Mouse (Mus musculus) ovary, postnatal 10 days (tissue): ENCODE measurements around the gene Fntb.

Source experiments
- DNase-seq: peaks from one replicate; pipeline ENCODE4 v3.0.0; 2022; ENCODE audit warnings: low spot score

The Fntb gene

GRCm38 (mm10) chr12:76889404-76890184 lies 124.2 kb downstream of the Fntb start:
- no peak for DNase-seq

DNA sequence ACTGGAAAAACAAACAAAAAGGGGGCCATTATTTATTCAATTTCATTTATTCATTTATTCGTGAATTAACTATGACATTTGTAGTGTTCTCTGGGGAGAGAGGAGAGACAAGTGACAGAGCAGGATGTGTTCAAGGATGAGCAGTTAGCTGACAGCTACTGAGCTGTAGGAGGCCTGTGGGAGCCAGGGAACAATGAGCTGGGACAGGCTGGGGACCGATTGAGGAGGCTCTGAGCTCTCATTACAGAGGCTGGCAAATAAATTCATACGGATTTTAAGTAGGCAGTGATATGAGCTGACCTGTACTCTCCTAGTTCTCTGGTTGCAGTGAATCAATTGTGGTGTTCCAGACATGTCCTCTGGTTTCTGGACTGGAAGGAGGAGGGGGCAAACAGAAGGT lies 125.8 kb downstream of the Fntb start:
- DNase-seq: no peak

DNA sequence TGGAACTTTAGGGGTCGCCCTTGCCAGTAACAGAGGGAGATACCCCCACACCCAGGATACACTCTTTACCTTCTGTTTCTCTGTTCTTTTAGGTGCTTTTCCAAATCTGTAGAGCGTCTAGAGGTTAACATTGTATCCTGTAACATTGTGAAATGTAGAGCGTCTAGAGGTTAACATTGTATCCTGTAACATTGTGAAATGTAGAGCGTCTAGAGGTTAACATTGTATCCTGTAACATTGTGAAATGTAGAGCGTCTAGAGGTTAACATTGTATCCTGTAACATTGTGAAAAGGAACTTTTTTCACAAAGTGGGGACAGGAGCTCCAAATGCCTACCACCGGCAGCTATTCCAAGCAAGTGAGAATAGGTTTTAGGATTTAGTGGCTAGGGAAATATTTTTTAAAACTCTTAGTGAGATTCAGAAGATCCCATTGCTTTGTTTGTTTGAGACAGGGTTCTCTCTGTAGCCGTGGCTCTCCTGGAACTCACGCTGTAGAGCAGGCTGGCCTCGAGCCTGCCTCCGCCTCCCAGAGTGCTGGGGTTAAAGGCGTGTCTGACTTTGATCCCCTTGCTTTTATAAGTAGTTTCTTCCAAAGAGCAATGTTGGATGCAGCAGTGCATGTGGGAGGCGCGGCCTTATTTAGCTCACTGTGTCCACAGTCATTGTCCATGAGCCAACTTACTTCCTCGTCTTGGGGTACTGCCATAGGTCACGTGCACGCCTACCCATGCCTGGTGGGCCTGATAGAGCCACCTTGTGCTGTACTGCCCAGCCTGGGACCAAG lies 127.7 kb downstream of the Fntb start:
- DNase-seq: no peak

- DNase-seq: no peak
Observed at GRCm38 (mm10) chr12:76894792-76895559, 129.6 kb downstream of the Fntb start.

- no peak for DNase-seq
Observed at GRCm38 (mm10) chr12:76895777-76896176, 130.4 kb downstream of the Fntb start.

- DNase-seq: no peak
Observed at GRCm38 (mm10) chr12:76896566-76896965, 131.2 kb downstream of the Fntb start.

- DNase-seq: no peak
Observed at GRCm38 (mm10) chr12:76897006-76897405, 131.6 kb downstream of the Fntb start.

GRCm38 (mm10) chr12:76898141-76898540 lies 132.8 kb downstream of the Fntb start:
- no peak for DNase-seq

DNA sequence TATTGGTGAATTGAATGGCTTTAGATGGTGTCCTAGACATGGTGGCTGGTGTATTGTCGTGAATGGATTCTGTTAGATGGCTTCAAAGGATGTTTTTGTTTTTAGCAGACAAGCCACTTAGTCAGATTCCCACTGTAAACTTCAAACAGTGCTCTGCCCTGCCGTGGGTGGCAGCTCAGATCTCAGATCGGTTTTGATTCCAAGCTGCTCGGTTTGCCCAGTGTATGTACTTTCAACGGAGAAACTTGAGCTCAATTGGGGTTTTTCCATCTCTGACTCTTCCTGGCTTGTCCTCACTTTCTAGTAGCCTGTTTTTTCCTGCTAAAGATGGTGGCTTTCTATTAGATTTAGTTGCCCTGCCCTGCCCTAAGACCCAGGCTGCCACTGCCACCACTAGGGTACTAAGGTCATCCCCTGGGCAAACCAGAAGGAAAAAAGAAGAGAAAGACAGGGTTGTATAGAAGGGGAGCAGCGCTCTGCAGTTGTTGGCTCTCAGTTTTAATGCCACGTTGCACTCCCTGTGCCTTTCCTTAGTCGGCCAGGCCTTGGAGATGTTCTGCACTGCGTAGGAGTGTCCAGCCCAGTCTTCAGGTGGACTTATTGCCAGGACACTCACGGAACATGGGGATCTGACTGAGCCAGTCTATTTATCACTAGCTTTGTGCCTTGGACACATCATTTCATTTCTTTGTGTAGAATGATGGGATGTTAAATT lies 134.0 kb downstream of the Fntb start:
- no peak for DNase-seq

GRCm38 (mm10) chr12:76901508-76902294 lies 136.3 kb downstream of the Fntb start:
- no peak for DNase-seq

- no peak for DNase-seq
Observed at GRCm38 (mm10) chr12:76906278-76906677, 140.9 kb downstream of the Fntb start.

DNA sequence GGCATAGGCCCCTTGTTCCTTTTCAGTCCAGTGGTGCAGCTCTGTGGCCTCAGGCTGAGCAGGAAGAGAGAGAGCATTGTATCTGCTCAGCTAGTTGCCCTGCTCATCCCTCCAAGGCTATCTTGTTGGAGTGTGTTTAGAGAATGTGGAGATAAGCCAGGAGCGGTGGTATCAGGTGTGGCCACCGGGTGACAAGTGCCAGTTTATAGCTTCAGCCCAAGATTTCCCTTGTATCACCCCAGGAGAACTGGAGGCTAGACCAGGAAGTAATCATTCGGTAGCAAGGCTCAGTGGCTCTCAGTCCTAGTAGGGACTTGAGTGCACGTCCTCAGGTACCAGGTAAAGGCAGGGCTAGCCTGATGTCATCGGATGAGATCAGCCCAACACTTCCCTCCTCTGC lies 143.8 kb downstream of the Fntb start:
- no peak for DNase-seq

- DNase-seq: no peak
Observed at GRCm38 (mm10) chr12:76910258-76910940, 145.0 kb downstream of the Fntb start.

DNA sequence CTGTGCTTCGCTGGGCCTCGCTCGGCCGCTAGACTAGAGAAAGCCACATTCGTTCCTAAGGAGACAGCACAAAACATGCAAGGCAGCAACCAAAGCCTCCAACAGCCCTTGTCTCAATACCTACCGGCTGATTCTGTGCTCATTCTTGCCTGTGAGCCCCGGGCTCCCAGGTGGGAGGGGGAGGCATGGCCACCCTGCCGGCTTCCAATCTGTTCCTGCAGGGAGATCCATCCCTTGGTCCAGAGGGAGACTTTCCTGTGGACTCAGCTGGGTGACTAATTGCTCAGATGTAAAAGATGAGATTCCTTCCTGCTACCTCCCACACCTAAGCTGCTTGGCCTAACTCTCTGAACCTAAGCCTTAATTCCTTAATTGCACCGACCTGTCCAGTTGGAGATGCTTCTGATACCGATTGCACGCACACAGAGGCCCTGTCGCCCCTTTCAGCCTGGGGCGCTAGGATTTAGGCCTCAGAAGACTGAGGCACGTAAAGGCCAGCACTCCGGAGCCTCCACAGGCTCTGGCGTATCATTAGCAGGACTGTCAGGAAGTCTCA lies 145.9 kb downstream of the Fntb start:
- no peak for DNase-seq

- no peak for DNase-seq
Observed at GRCm38 (mm10) chr12:76912193-76912592, 146.8 kb downstream of the Fntb start.

- DNase-seq: no peak
Observed at GRCm38 (mm10) chr12:76916163-76916562, 150.8 kb downstream of the Fntb start.

DNA sequence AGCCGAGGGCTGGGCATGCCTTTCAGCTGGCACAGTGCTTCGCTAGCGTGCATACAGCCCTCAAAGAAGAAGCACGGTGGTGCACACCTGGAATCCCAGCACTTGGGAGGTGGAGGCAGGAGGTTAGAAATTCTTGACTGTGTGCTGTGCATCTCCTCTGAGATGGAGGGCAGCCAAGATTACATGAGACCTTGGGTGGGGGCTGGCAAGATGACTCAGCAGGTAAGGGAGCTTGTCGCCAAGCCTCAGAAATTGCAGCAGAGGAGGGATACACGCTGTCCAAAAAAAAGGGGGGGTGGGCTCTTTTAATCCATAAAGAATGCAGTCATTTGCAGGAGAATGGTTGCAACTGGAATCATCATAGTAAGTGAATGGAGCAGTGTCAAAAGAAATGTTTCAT lies 152.7 kb downstream of the Fntb start:
- no peak for DNase-seq

DNA sequence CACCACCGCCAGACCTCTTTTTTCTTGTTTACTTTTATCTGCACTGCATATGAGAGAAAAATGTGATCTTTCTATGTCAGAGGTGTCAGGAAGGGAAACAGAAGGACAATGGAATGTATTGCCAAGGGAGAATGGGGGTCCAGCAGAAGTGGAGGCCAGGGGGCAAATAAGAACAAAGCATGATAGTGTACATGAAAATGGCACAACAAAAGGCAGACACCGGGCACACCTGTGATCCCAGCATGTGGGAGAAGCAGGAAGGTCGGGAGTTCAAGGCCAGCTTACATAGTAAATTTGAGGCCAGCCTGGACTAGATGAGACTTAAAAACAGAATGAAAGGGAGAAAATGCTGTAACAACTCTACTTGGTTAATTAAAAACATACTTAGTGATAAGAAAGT lies 153.5 kb downstream of the Fntb start:
- no peak for DNase-seq

- DNase-seq: no peak
Observed at GRCm38 (mm10) chr12:76920398-76920797, 155.0 kb downstream of the Fntb start.

DNA sequence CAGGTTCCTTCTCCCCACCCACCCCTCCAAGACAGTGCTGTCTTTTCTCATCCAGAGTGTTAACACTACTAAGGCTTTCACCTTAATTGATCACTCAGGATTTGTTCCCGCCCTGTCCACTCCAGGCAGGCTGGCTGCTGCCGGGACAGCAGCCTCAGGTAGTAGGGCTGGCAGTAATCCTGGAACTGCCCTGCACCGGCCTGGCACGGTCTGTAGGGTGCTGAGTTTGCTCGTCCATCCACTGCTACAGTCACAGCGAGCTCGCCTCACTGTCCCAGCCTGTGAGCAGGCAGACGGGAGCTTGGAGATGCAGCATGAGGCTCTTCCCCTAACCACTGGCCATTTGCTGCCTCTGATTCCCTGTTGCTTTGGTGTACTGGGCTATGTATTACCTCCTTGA lies 155.6 kb downstream of the Fntb start:
- no peak for DNase-seq
